Mouse (Mus musculus) midbrain, embryonic 11.5 days (tissue): ENCODE results near the gene Ripor3. TPM values are rescaled to one million over a fixed set of nuclear protein-coding genes. Genes with fewer than 3 reads are reported as not detected.
A peak's percentile ranks its signal among the peaks of the same experiment; 100 is the strongest.

Experiments used
- ATAC-seq: fragments of 200-750 bp; cut with Nextera tagmentation; 2 replicates; pipeline ENCODE4 v1.8.0; 2017; ENCODE audit warnings: moderate TSS enrichment, moderate library complexity; ENCODE audit not compliant: low FRiP score
- DNase-seq: peaks from one replicate; pipeline ENCODE4 v3.0.0; 2015; ENCODE audit warnings: low spot score; ENCODE audit errors: missing footprints
- H3K27ac ChIP-seq: fragments of 300-500 bp; sonication (generic); 2 replicates; pipeline ENCODE4 v1.5.1; 2014; ENCODE audit warnings: low read depth, low read length
- H3K27me3 ChIP-seq: fragments of 300-500 bp; sonication (generic); 2 replicates; pipeline ENCODE4 v1.6.1; 2014; ENCODE audit warnings: mild to moderate bottlenecking, low read length, moderate library complexity, mixed read lengths; ENCODE audit not compliant: control insufficient read depth, insufficient read depth
- H3K36me3 ChIP-seq: fragments of 300-500 bp; sonication (generic); 2 replicates; pipeline ENCODE4 v1.6.1; 2014; ENCODE audit warnings: mild to moderate bottlenecking, low read length, moderate library complexity, mixed read lengths; ENCODE audit not compliant: control insufficient read depth, insufficient read depth
- H3K4me1 ChIP-seq: fragments of 300-500 bp; sonication (generic); 2 replicates; pipeline ENCODE4 v1.6.1; 2014; ENCODE audit warnings: low read length; ENCODE audit not compliant: control insufficient read depth, insufficient read depth
- H3K4me2 ChIP-seq: fragments of 300-500 bp; sonication (generic); 2 replicates; pipeline ENCODE4 v1.6.1; 2014; ENCODE audit warnings: mild to moderate bottlenecking, moderate library complexity
- H3K4me3 ChIP-seq: fragments of 300-500 bp; sonication (generic); 2 replicates; pipeline ENCODE4 v1.5.1; 2014; ENCODE audit warnings: low read depth, low read length
- H3K9ac ChIP-seq: fragments of 300-500 bp; sonication (generic); 2 replicates; pipeline ENCODE4 v1.6.1; 2014; ENCODE audit warnings: low read length
- H3K9me3 ChIP-seq: fragments of 300-500 bp; sonication (generic); 2 replicates; pipeline ENCODE4 v1.6.1; 2016; ENCODE audit warnings: low read length; ENCODE audit not compliant: control insufficient read depth
- WGBS: fragments of 180-500 bp; shearing (Covaris S2); extraction: QIAGEN DNeasy Blood & Tissue Kit; methylation state at CpG from one replicate; pipeline ENCODE4 v1.1.7; 2014; 5-methylcytosine and 5-hydroxymethylcytosine counted together
- polyA plus RNA-seq: library from polyadenylated mRNA; unstranded; fragments of >200 nt; fragmentation: Nextera tagmentation; extraction: Ambion mirVana; gene quantifications from 2 replicates; pipeline ENCODE4 v1.2.1, GENCODE M21; 2014

The Ripor3 gene
- polyA plus RNA-seq, 1 experiment from 2014 or later: 0.57 TPM

DNA sequence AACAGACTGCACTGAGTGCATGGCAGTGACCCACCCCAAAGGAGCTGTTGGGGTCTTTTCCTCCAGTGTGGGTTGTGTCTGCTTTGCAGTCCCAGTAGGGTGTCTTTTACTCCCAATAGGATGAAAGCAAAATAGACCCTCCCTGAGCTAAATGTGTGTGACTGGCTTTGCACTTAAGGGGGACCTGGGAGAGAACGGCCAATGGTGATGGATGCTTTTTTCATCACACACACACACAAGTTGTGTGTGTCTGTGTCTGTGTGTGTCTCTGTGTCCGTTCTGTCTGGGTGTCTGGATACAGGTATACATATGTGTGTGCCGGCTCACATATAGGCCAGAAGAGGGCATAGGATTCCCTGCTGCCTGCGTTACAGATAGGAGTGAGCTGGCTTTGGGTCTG, 69.1 kb downstream of the Ripor3 start:
- no peaks in the 10 kb centered on the region for H3K27me3 ChIP-seq
- H3K27ac ChIP-seq: no peak overlapping the region
- 58% methylated on average over 4 of the region's 4 CpGs for WGBS
- H3K4me2 ChIP-seq: no peak overlapping the region
- DNase-seq (no peak), ATAC-seq (no peak)
- H3K4me1 ChIP-seq: peaks cover 32% of the 10 kb centered on the region
- no peaks in the 10 kb centered on the region for H3K36me3 ChIP-seq
- no peak overlapping the region for H3K4me3 ChIP-seq
- no peaks in the 10 kb centered on the region for H3K9me3 ChIP-seq
- no peak overlapping the region for H3K9ac ChIP-seq

DNA sequence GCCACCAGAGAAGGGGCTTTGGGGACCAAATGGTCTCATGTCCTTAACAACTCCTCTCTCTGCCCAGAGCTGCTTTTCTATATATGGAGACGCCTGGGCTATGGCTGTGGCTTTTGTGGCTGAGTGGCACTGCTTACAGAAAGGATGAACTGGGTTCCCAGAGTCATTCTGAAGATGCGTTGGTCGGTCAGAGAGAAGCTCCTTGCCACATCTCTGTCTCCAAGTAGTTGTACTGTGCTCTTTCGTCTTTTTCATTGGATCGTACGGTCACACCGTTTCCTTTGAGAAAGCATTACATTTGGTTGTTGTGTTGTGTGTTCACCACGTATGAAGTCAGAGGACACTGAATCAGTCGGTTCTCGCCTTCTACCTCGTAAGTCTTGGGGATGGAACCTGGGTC, 69.8 kb downstream of the Ripor3 start:
- Histone ChIP-seq H3K4me3 (no peak overlapping the region), H3K27me3 (no peaks in the 10 kb centered on the region), H3K9ac (no peak overlapping the region), H3K4me1 (peaks cover 32% of the 10 kb centered on the region), H3K27ac (no peak overlapping the region), H3K4me2 (no peak overlapping the region), H3K9me3 (no peaks in the 10 kb centered on the region), H3K36me3 (no peaks in the 10 kb centered on the region)
- WGBS: 95% methylated on average over 11 of the region's 11 CpGs
- ATAC-seq (no peak), DNase-seq (no peak)

DNA sequence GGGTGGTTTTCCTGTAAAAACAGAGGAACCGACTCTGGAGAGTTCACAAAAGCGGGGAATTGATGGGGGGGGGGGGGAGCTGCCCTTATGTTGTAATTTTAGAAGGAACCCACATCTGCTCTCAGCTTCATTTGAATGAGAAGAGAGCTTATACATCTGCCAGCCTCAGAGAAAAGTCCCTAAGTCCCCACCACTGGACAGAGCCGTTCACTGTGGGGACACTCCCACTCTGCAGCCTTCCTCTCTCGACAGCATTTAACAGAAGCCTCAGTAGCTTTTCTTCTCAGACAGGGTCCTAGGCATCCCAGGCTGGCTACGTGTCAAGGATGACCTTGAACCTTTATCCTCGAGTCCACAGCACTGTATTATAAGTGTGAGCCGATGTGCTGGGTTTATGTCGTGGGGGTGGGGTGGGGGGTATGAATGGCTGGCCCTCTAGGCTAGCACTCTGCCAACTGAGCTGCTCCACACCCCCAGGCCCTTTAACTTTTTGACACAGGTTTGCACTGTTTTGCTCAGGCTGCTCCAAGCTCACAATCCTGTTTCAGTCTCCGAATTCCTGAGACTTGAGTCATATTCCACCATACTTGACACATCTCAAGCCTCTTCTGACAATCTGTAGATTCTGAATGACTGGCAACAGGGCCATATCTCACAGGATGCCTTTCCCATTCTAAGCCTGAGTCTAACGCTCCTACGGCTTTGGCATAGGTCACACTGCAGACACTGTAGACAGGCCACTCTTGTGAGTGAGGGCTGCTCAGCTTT, 70.6 kb downstream of the Ripor3 start:
- Histone ChIP-seq H3K27me3 (no peaks in the 10 kb centered on the region), H3K4me1 (peaks cover 32% of the 10 kb centered on the region), H3K9me3 (no peaks in the 10 kb centered on the region), H3K9ac (no peak overlapping the region), H3K4me3 (no peak overlapping the region), H3K36me3 (no peaks in the 10 kb centered on the region), H3K4me2 (no peak overlapping the region), H3K27ac (no peak overlapping the region)
- DNase-seq: no peak
- ATAC-seq: no peak
- 63% methylated on average over 11 of the region's 11 CpGs for WGBS

GRCm38 (mm10) chr2:167939204-167939603, 71.2 kb downstream of the Ripor3 start:
- Histone ChIP-seq H3K4me2 (no peak overlapping the region), H3K27ac (no peak overlapping the region), H3K4me1 (peaks cover 32% of the 10 kb centered on the region), H3K9me3 (no peaks in the 10 kb centered on the region), H3K36me3 (no peaks in the 10 kb centered on the region), H3K4me3 (no peak overlapping the region), H3K27me3 (no peaks in the 10 kb centered on the region), H3K9ac (no peak overlapping the region)
- DNase-seq (no peak), ATAC-seq (no peak)
- WGBS: 56% methylated on average over 4 of the region's 4 CpGs

GRCm38 (mm10) chr2:167938786-167939185, 71.6 kb downstream of the Ripor3 start:
- 75% methylated on average over 3 of the region's 3 CpGs for WGBS
- H3K4me3 ChIP-seq: no peak overlapping the region
- peaks cover 35% of the 10 kb centered on the region for H3K4me1 ChIP-seq

GRCm38 (mm10) chr2:167935956-167936355, 74.5 kb downstream of the Ripor3 start:
- 80% methylated on average over 3 of the region's 3 CpGs for WGBS
- ATAC-seq (no peak), DNase-seq (peak; percentile 41)
- H3K9me3 ChIP-seq: no peaks in the 10 kb centered on the region
- no peak overlapping the region for H3K9ac ChIP-seq
- peaks cover 16% of the 10 kb centered on the region for H3K4me1 ChIP-seq
- no peak overlapping the region for H3K27ac ChIP-seq
- no peak overlapping the region for H3K4me2 ChIP-seq
- no peak overlapping the region for H3K4me3 ChIP-seq
- no peaks in the 10 kb centered on the region for H3K27me3 ChIP-seq
- no peaks in the 10 kb centered on the region for H3K36me3 ChIP-seq

More at GRCm38 (mm10) chr2:167938786-167939185, 71.6 kb downstream of the Ripor3 start:
- Histone ChIP-seq H3K4me2 (no peak overlapping the region), H3K27me3 (no peaks in the 10 kb centered on the region), H3K27ac (no peak overlapping the region), H3K36me3 (no peaks in the 10 kb centered on the region), H3K9ac (no peak overlapping the region), H3K9me3 (no peaks in the 10 kb centered on the region)
- ATAC-seq: no peak
- DNase-seq: no peak

DNA sequence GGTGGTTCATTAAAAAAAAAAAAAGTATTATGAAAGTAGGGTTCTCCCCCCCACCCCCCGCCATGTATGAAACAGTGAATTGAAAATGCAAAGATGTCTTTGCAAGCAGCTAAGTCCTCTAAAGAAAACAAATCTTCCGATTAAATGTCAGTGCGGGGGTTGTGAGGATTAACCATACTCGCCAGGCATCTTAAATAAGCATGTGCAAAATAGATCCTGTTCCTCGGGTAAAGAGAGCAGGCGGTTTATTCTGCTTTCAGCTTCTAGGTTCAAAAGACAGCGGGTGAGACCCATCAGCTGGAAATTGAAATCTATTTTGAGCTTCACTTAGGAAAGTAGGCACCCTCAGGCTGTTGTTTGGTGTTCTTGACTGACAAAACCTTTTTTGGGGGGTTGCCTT, 77.0 kb downstream of the Ripor3 start:
- H3K4me1 ChIP-seq: peaks cover 8% of the 10 kb centered on the region
- no peaks in the 10 kb centered on the region for H3K36me3 ChIP-seq
- no peaks in the 10 kb centered on the region for H3K27me3 ChIP-seq
- no peak overlapping the region for H3K27ac ChIP-seq
- no peak for ATAC-seq
- DNase-seq: no peak
- peak overlapping the region; percentile 82 for H3K4me2 ChIP-seq
- WGBS: 19% methylated on average over 7 of the region's 7 CpGs
- H3K9me3 ChIP-seq: no peaks in the 10 kb centered on the region
- peak overlapping the region; percentile 95 for H3K4me3 ChIP-seq
- peak overlapping the region; percentile 94 for H3K9ac ChIP-seq

- peak overlapping the region; percentile 94 for H3K9ac ChIP-seq
- H3K4me3 ChIP-seq: peak overlapping the region; percentile 95
- peak overlapping the region; percentile 16; the same call in 1 of the 2 replicates for H3K27ac ChIP-seq
- ATAC-seq: peak; percentile 75
- under 1% methylated on average over 18 of the region's 18 CpGs for WGBS
- H3K4me1 ChIP-seq: peaks cover 8% of the 10 kb centered on the region
- no peaks in the 10 kb centered on the region for H3K36me3 ChIP-seq
- H3K4me2 ChIP-seq: peak overlapping the region; percentile 82
- peak; percentile 91 for DNase-seq
- H3K27me3 ChIP-seq: no peaks in the 10 kb centered on the region
- H3K9me3 ChIP-seq: no peaks in the 10 kb centered on the region
These were observed 77.6 kb downstream of the Ripor3 start for GRCm38 (mm10) chr2:167932727-167933231.

GRCm38 (mm10) chr2:167931985-167932726, 78.3 kb downstream of the Ripor3 start, which contains the start of gene Ptpn1:
Ptpn1 (plus strand) TSS chr2:167932057.
- Histone ChIP-seq H3K4me1 (peaks cover 8% of the 10 kb centered on the region), H3K27ac (peak within 1 kb of the TSS; percentile 16; the same call in 1 of the 2 replicates), H3K9ac (peak within 1 kb of the TSS; percentile 94), H3K4me3 (peak within 1 kb of the TSS; percentile 95), H3K27me3 (no peaks in the 10 kb centered on the region), H3K4me2 (peak within 1 kb of the TSS; percentile 82), H3K9me3 (no peaks in the 10 kb centered on the region), H3K36me3 (no peaks in the 10 kb centered on the region)
- DNase-seq (peak; percentile 100), ATAC-seq (peak; percentile 96)
- under 1% methylated on average over 79 of the region's 99 CpGs for WGBS
